Mouse (Mus musculus) ovary, postnatal 36 days (tissue): ENCODE results near the gene Dusp2.
"Not testable (repeated sequence)": the region's sequence is repeated elsewhere in the genome, so short reads cannot be mapped to it uniquely, and the experiment has no call there.

ENCODE experiments used
- DNase-seq: peaks from one replicate; pipeline ENCODE4 v3.0.0; 2022; ENCODE audit warnings: low spot score, mixed read lengths

Dusp2 gene

GRCm38 (mm10) chr2:127335767-127336496 is at the start of gene Dusp2:
Gene Dusp2, plus strand, starts transcription at chr2:127336159.
- peak; percentile 72 for DNase-seq

- no peak for DNase-seq
These were observed 43.7 kb upstream of the Dusp2 start for GRCm38 (mm10) chr2:127292250-127292649.

- DNase-seq, result no peak
These were observed 38.8 kb upstream of the Dusp2 start for GRCm38 (mm10) chr2:127297001-127297805.

GRCm38 (mm10) chr2:127298056-127298455 is 37.9 kb upstream of the Dusp2 start:
- DNase-seq, result no peak

- DNase-seq, result no peak
These were observed 35.3 kb upstream of the Dusp2 start for GRCm38 (mm10) chr2:127300701-127301100.

- no peak for DNase-seq
These were observed 34.1 kb upstream of the Dusp2 start for GRCm38 (mm10) chr2:127301883-127302282.

- DNase-seq, result not testable (repeated sequence)
These were observed 31.8 kb upstream of the Dusp2 start for GRCm38 (mm10) chr2:127304192-127304591.

- DNase-seq, result no peak
These were observed 31.2 kb upstream of the Dusp2 start for GRCm38 (mm10) chr2:127304609-127305210.

- no peak for DNase-seq
These were observed 29.8 kb upstream of the Dusp2 start for GRCm38 (mm10) chr2:127306123-127306522.

GRCm38 (mm10) chr2:127307179-127307578 is 28.8 kb upstream of the Dusp2 start:
- DNase-seq, result no peak

- no peak for DNase-seq
These were observed 27.3 kb upstream of the Dusp2 start for GRCm38 (mm10) chr2:127308660-127309059.

- DNase-seq, result no peak
These were observed 25.7 kb upstream of the Dusp2 start for GRCm38 (mm10) chr2:127310246-127310645.

- DNase-seq, result no peak
These were observed 25.3 kb upstream of the Dusp2 start for GRCm38 (mm10) chr2:127310685-127311084.

GRCm38 (mm10) chr2:127311193-127311592 is 24.8 kb upstream of the Dusp2 start:
- DNase-seq, result no peak

- DNase-seq, result no peak
These were observed 23.2 kb upstream of the Dusp2 start for GRCm38 (mm10) chr2:127312801-127313200.

- DNase-seq, result no peak
These were observed 22.1 kb upstream of the Dusp2 start for GRCm38 (mm10) chr2:127313878-127314277.

- DNase-seq, result no peak
These were observed 21.3 kb upstream of the Dusp2 start for GRCm38 (mm10) chr2:127314467-127315154.

- no peak for DNase-seq
These were observed 20.8 kb upstream of the Dusp2 start for GRCm38 (mm10) chr2:127315155-127315470.

GRCm38 (mm10) chr2:127316431-127316830 is 19.5 kb upstream of the Dusp2 start:
- no peak for DNase-seq

- no peak for DNase-seq
These were observed 17.8 kb upstream of the Dusp2 start for GRCm38 (mm10) chr2:127318136-127318535.

- DNase-seq, result no peak
These were observed 16.9 kb upstream of the Dusp2 start for GRCm38 (mm10) chr2:127319071-127319470.

- no peak for DNase-seq
These were observed 13.2 kb upstream of the Dusp2 start for GRCm38 (mm10) chr2:127322671-127323285.
